Mouse (Mus musculus) MEL (cell line): ENCODE measurements around the gene Ppm1f. TPM values are rescaled to one million over a fixed set of nuclear protein-coding genes. Genes with fewer than 3 reads are reported as not detected.
A peak's percentile ranks its signal among the peaks of the same experiment; 100 is the strongest.

ENCODE experiments used
- DNase-seq: peaks from one replicate; pipeline ENCODE4 v3.0.0; 2011; ENCODE audit warnings: low read depth, low spot score
- H3K27ac ChIP-seq: 2 replicates; pipeline ENCODE4 v1.5.1; 2012; ENCODE audit warnings: low read depth, mild to moderate bottlenecking, control low read depth, low read length, moderate library complexity; ENCODE audit not compliant: control insufficient read depth
- H3K27me3 ChIP-seq, 2 experiments: fragments of 150-350 bp in 1 of 2; sonication (generic) in 1 of 2; 2 replicates each; pipeline ENCODE4 v1.6.1; 2012; ENCODE audit warnings: low read length in 2 of 2, mild to moderate bottlenecking in 2 of 2, improper control_type of control experiment in 1 of 2, moderate library complexity in 1 of 2; ENCODE audit not compliant: insufficient read depth in 2 of 2, control insufficient read depth in 1 of 2
- H3K36me3 ChIP-seq, 2 experiments: 2 replicates each; pipeline ENCODE4 v1.6.1; 2012 to 2014; ENCODE audit warnings: low read length in 2 of 2, improper control_type of control experiment in 1 of 2, inconsistent platforms in 1 of 2, mild to moderate bottlenecking in 1 of 2; ENCODE audit not compliant: insufficient read depth in 2 of 2, control insufficient read depth in 1 of 2
- H3K4me1 ChIP-seq, 2 experiments: fragments of 150-350 bp in 1 of 2; sonication (generic) in 1 of 2; 2 replicates each; pipeline ENCODE4 v1.6.1; 2012; ENCODE audit warnings: low read length in 2 of 2, improper control_type of control experiment in 1 of 2, mild to moderate bottlenecking in 1 of 2; ENCODE audit not compliant: insufficient read depth in 2 of 2, control insufficient read depth in 1 of 2
- H3K4me3 ChIP-seq, 2 experiments: fragments of 150-350 bp in 1 of 2; sonication (generic) in 1 of 2; 2 replicates each; pipeline ENCODE4 v1.5.1; 2012; ENCODE audit warnings: low read depth in 2 of 2, low read length in 2 of 2, mild to moderate bottlenecking in 2 of 2, moderate library complexity in 2 of 2, control low read depth in 1 of 2, improper control_type of control experiment in 1 of 2; ENCODE audit not compliant: control insufficient read depth in 1 of 2, insufficient read depth in 1 of 2
- H3K79me2 ChIP-seq: 2 replicates; pipeline ENCODE4 v1.6.1; 2012; ENCODE audit warnings: mild to moderate bottlenecking, low read length, moderate library complexity; ENCODE audit not compliant: control insufficient read depth, poor library complexity, insufficient read depth
- H3K9ac ChIP-seq: 2 replicates; pipeline ENCODE4 v1.6.1; 2012; ENCODE audit warnings: low read depth, mild to moderate bottlenecking, control low read depth, low read length, moderate library complexity; ENCODE audit not compliant: control insufficient read depth, poor library complexity, severe bottlenecking
- H3K9me3 ChIP-seq: fragments of 150-350 bp; sonication (generic); replicated peaks from 2 replicates; pipeline ENCODE4 v1.6.1; 2012; ENCODE audit warnings: mild to moderate bottlenecking, low read length, improper control_type of control experiment, moderate library complexity; ENCODE audit not compliant: insufficient read depth
- CTCF ChIP-seq, 3 experiments: IDR thresholded peaks in 2 of 3; conservative IDR thresholded peaks in 1 of 3; 2 replicates each; pipeline ENCODE4 v1.5.1; 2011 to 2012; ENCODE audit warnings: low read length in 3 of 3, low read depth in 2 of 3, mild to moderate bottlenecking in 2 of 3, improper control_type of control experiment in 1 of 3, inconsistent platforms in 1 of 3, mixed read lengths in 1 of 3, moderate library complexity in 1 of 3; ENCODE audit not compliant: control insufficient read depth in 1 of 3, insufficient read depth in 1 of 3, poor library complexity in 1 of 3, severe bottlenecking in 1 of 3
- ELF1 ChIP-seq: IDR thresholded peaks from 2 replicates; pipeline ENCODE4 v1.6.1; 2014; ENCODE audit warnings: low read depth, mild to moderate bottlenecking, inconsistent platforms, low read length, improper control_type of control experiment, moderate library complexity
- ETS1 ChIP-seq: IDR thresholded peaks from 2 replicates; pipeline ENCODE4 v1.6.1; 2012; ENCODE audit warnings: low read depth, mild to moderate bottlenecking, inconsistent platforms, low read length, improper control_type of control experiment, moderate library complexity
- GABPA ChIP-seq: IDR thresholded peaks from 2 replicates; pipeline ENCODE4 v1.6.1; 2012; ENCODE audit warnings: low read depth, mild to moderate bottlenecking, inconsistent platforms, low read length, improper control_type of control experiment, moderate library complexity
- HCFC1 ChIP-seq: IDR thresholded peaks from 2 replicates; pipeline ENCODE4 v1.6.1; 2012; ENCODE audit warnings: low read depth, mild to moderate bottlenecking, inconsistent platforms, low read length, improper control_type of control experiment, moderate library complexity
- JUND ChIP-seq: IDR thresholded peaks from 2 replicates; pipeline ENCODE4 v1.6.1; 2011; ENCODE audit warnings: low read depth, mild to moderate bottlenecking, improper control_type of control experiment, low read length
- MAX ChIP-seq: IDR thresholded peaks from 2 replicates; pipeline ENCODE4 v1.6.1; 2011; ENCODE audit warnings: low read length, improper control_type of control experiment
- MAZ ChIP-seq: IDR thresholded peaks from 2 replicates; pipeline ENCODE4 v1.6.1; 2012; ENCODE audit warnings: low read depth, mild to moderate bottlenecking, inconsistent platforms, low read length, improper control_type of control experiment
- MXI1 ChIP-seq: IDR thresholded peaks from 2 replicates; pipeline ENCODE4 v1.6.1; 2011; ENCODE audit warnings: mild to moderate bottlenecking, low read depth, low read length, improper control_type of control experiment
- MYB ChIP-seq: IDR thresholded peaks from 2 replicates; pipeline ENCODE4 v1.6.1; 2011; ENCODE audit warnings: mild to moderate bottlenecking, low read depth, low read length, improper control_type of control experiment
- NELFE ChIP-seq: IDR thresholded peaks from 2 replicates; pipeline ENCODE4 v1.6.1; 2011; ENCODE audit warnings: low read depth, low read length, improper control_type of control experiment
- NRF1 ChIP-seq: IDR thresholded peaks from 2 replicates; pipeline ENCODE4 v1.6.1; 2014; ENCODE audit warnings: low read depth, mild to moderate bottlenecking, inconsistent platforms, low read length, improper control_type of control experiment, moderate library complexity; ENCODE audit not compliant: poor library complexity, insufficient read depth, severe bottlenecking
- POLR2AphosphoS5 ChIP-seq: IDR thresholded peaks from 2 replicates; pipeline ENCODE4 v1.6.1; 2012; ENCODE audit warnings: low read depth, borderline replicate concordance, mild to moderate bottlenecking, inconsistent platforms, low read length, moderate library complexity, mixed read lengths
- SIN3A ChIP-seq: IDR thresholded peaks from 2 replicates; pipeline ENCODE4 v1.6.1; 2012; ENCODE audit warnings: low read length, improper control_type of control experiment, inconsistent platforms
- TAL1 ChIP-seq: IDR thresholded peaks from 2 replicates; pipeline ENCODE4 v1.6.1; 2012; ENCODE audit warnings: mild to moderate bottlenecking, inconsistent platforms, low read length, moderate library complexity, mixed read lengths
- TBP ChIP-seq: IDR thresholded peaks from 2 replicates; pipeline ENCODE4 v1.8.0; 2011; ENCODE audit warnings: low read depth, low read length, improper control_type of control experiment
- USF2 ChIP-seq, 2 experiments: IDR thresholded peaks; 2 replicates each; pipeline ENCODE4 v1.6.1; 2011 to 2012; ENCODE audit warnings: improper control_type of control experiment in 2 of 2, low read length in 2 of 2, borderline replicate concordance in 1 of 2, inconsistent platforms in 1 of 2, low read depth in 1 of 2, mild to moderate bottlenecking in 1 of 2; ENCODE audit not compliant: insufficient read depth in 1 of 2
- ZC3H11A ChIP-seq: IDR thresholded peaks from 2 replicates; pipeline ENCODE4 v1.6.1; 2012; ENCODE audit warnings: low read depth, mild to moderate bottlenecking, inconsistent platforms, low read length, improper control_type of control experiment
- ZKSCAN1 ChIP-seq: IDR thresholded peaks from 2 replicates; pipeline ENCODE4 v1.6.1; 2012; ENCODE audit warnings: low read depth, mild to moderate bottlenecking, inconsistent platforms, low read length, improper control_type of control experiment, moderate library complexity
- ZMIZ1 ChIP-seq: IDR thresholded peaks from 2 replicates; pipeline ENCODE4 v1.6.1; 2012; ENCODE audit warnings: low read depth, mild to moderate bottlenecking, inconsistent platforms, low read length, improper control_type of control experiment, moderate library complexity
- ZNF384 ChIP-seq: IDR thresholded peaks from 2 replicates; pipeline ENCODE4 v1.6.1; 2012; ENCODE audit warnings: low read depth, mild to moderate bottlenecking, inconsistent platforms, low read length, improper control_type of control experiment
- polyA plus RNA-seq, 2 experiments: library from polyadenylated mRNA; stranded (reverse) in 1 of 2; unstranded in 1 of 2; fragments of >175 nt in 1 of 2; fragments of >200 nt in 1 of 2; gene quantifications; 2 replicates each; pipeline versions ENCODE4 v1.2.1 to v1.2.4; 2012; ENCODE audit warnings: low replicate concordance in 2 of 2, low read depth in 1 of 2; ENCODE audit not compliant: insufficient read length in 2 of 2, insufficient read depth in 1 of 2, missing spikeins in 1 of 2
- total RNA-seq: library from RNA; depleted of rRNA; stranded (reverse); fragments of 300-350 nt; gene quantifications from 2 replicates; pipeline ENCODE4 v1.2.3, GENCODE M21; 2012

The Ppm1f gene
- total and polyA plus RNA-seq, 3 experiments: 28.3 to 30.6 TPM; not detected in 1

DNA sequence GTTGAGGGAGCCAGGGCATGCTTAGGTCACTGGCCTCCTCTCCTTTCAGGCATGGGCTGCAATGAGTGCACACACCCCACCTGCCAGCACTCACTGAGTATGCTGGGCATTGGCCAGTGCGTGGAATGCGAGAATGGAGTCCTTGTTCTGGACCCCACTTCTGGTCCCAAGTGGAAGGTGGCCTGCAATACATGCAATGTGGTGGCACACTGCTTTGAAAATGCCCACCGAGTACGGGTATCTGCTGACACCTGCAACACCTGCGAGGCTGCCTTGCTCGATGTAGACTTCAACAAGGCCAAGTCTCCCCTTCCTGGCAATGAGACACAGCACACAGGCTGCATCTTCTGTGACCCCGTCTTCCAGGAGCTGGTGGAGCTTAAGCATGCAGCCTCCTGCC, 3.9 kb upstream of the Ppm1f start:
- DNase-seq: no peak
- Histone ChIP-seq H3K9ac (no peak overlapping the region), H3K4me3 (no peak overlapping the region), H3K9me3 (no peaks in the 10 kb centered on the region), H3K27me3 (no peaks in the 10 kb centered on the region), H3K36me3 (peaks cover 2% of the 10 kb centered on the region in 2 experiments; a peak in 3 of 4 replicates), H3K4me1 (peaks cover 0 to 5% of the 10 kb centered on the region in 2 experiments; a peak in 2 of 4 replicates), H3K79me2 (peaks cover 3% of the 10 kb centered on the region; the same call in 1 of the 2 replicates), H3K27ac (no peak overlapping the region)
- TF ChIP-seq POLR2AphosphoS5 (no peak), MXI1 (no peak), NELFE (no peak), CTCF (IDR thresholded peaks at IDR 0.05 in 2 of 3, conservative IDR thresholded peaks at IDR 0.05 in 1 of 3; ENCODE audit: control insufficient read depth in 1 of 3, insufficient read depth in 1 of 3, low read depth in 2 of 3, low read length in 3 of 3, poor library complexity in 1 of 3, severe bottlenecking in 1 of 3) (no peak), MAZ (no peak), ZNF384 (no peak), ETS1 (no peak), ELF1 (no peak), USF2 (IDR thresholded peaks at IDR 0.05; ENCODE audit: borderline replicate concordance in 1 of 2, insufficient read depth in 1 of 2, low read depth in 1 of 2, low read length in 2 of 2) (no peak), MYB (no peak), HCFC1 (no peak), TAL1 (no peak), TBP (no peak), GABPA (no peak), MAX (no peak), NRF1 (no peak), ZKSCAN1 (no peak), SIN3A (no peak), ZC3H11A (no peak)

GRCm38 (mm10) chr16:16896015-16896381, 271 bp upstream of the Ppm1f start:
- Histone ChIP-seq H3K27ac (0 out of 2 replicates have a peak overlapping the region, but pooled peaks have one; percentile 12), H3K27me3 (no peaks in the 10 kb centered on the region), H3K36me3 (peaks cover 0 to 5% of the 10 kb centered on the region in 2 experiments; a peak in 3 of 4 replicates), H3K9me3 (no peaks in the 10 kb centered on the region), H3K4me1 (peaks cover 0 to 7% of the 10 kb centered on the region in 2 experiments; a peak in 2 of 4 replicates), H3K9ac (peak overlapping the region; percentile 48), H3K79me2 (peaks cover 6% of the 10 kb centered on the region), H3K4me3 (no peak overlapping the region)
- TF ChIP-seq CTCF (IDR thresholded peaks at IDR 0.05 in 2 of 3, conservative IDR thresholded peaks at IDR 0.05 in 1 of 3; ENCODE audit: control insufficient read depth in 1 of 3, insufficient read depth in 1 of 3, low read depth in 2 of 3, low read length in 3 of 3, poor library complexity in 1 of 3, severe bottlenecking in 1 of 3): no peak
- TF ChIP-seq GABPA: no peak
- no peak for TF ChIP-seq ZMIZ1
- TF ChIP-seq NELFE: no peak
- no peak for TF ChIP-seq JUND
- DNase-seq: no peak
